In the genomic region with DNA sequence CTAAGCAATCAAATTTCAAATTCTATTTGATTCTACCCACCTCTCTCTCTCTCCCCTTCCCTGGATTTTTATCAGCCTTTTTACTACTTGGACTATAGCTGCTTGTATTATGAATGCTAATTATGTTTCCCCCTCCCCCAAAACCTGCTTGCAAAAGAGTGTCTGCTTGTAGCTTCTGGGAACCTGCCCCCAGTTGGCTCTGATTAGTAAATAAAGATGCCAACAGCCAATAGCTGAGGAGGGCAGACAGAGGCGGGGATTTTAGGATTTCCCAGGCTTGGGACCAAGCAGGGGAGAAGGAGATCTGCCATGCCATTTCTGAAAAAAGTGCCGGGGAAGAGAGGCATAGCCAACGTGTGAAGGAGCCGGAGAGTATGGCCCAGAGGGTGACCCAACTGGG, we compare ENCODE assay signal across 26 mouse cellular contexts.
DNase-seq lines count a peak whose midpoint lies in the region; ATAC-seq and TF ChIP-seq lines count a peak whose summit lies in the region.
"Had no signal": no experiment of that assay in that cellular context is flagged by ENCODE, and none has a peak within 500 bp of the region (broad histone marks: within the 10 kb centered on the region; RNA-seq: fewer than 3 reads in every experiment).

No protein-coding gene starts in this region.

- no peak overlapping the region for H3K4me3 ChIP-seq in forebrain, embryonic 13.5 days
- H3K4me3 ChIP-seq in forebrain, embryonic 12.5 days (replicated peaks), result no peak overlapping the region
- H3K4me3 ChIP-seq in forebrain, embryonic 16.5 days (replicated peaks; ENCODE audit: low read length), result no peak overlapping the region
- H3K4me3 ChIP-seq in forebrain, embryonic 11.5 days (ENCODE audit: low read depth, low read length), result no peak overlapping the region
- H3K4me3 ChIP-seq in midbrain, embryonic 16.5 days (ENCODE audit: low read depth, low read length), result no peak overlapping the region
- no peak overlapping the region for H3K4me3 ChIP-seq in midbrain, embryonic 15.5 days
- no peak overlapping the region for H3K4me3 ChIP-seq in thymus, adult 2 months (ENCODE audit: control insufficient read depth, insufficient read depth, low read length)
- H3K4me3 ChIP-seq: embryonic facial prominence, embryonic 12.5 days; embryonic facial prominence, embryonic 15.5 days; heart, adult 2 months; heart, embryonic 10.5 days; heart, embryonic 13.5 days; hindbrain, embryonic 15.5 days; intestine, embryonic 15.5 days had no signal

- no peak for TF ChIP-seq POLR2A in thymus, adult 2 months (IDR thresholded peaks at IDR 0.05; ENCODE audit: control insufficient read depth, extremely low read depth, insufficient read depth, low read length, poor library complexity)

- H3K4me1 ChIP-seq in forebrain, embryonic 13.5 days, result peaks cover 7% of the 10 kb centered on the region; the same call in 1 of the 2 replicates
- peaks cover 8% of the 10 kb centered on the region for H3K4me1 ChIP-seq in forebrain, embryonic 12.5 days
- H3K4me1 ChIP-seq in forebrain, embryonic 16.5 days (replicated peaks; ENCODE audit: control insufficient read depth, insufficient read depth, low read length), result peaks cover 14% of the 10 kb centered on the region
- no peaks in the 10 kb centered on the region for H3K4me1 ChIP-seq in forebrain, embryonic 11.5 days (replicated peaks; ENCODE audit: control insufficient read depth, insufficient read depth, low read length)
- H3K4me1 ChIP-seq in midbrain, embryonic 16.5 days (ENCODE audit: control insufficient read depth, insufficient read depth, low read length), result no peaks in the 10 kb centered on the region; the same call in 1 of the 2 replicates
- no peaks in the 10 kb centered on the region for H3K4me1 ChIP-seq in midbrain, embryonic 15.5 days
- no peaks in the 10 kb centered on the region for H3K4me1 ChIP-seq in thymus, adult 2 months (replicated peaks; ENCODE audit: control insufficient read depth, insufficient read depth, low read length)
- H3K4me1 ChIP-seq: embryonic facial prominence, embryonic 12.5 days; embryonic facial prominence, embryonic 15.5 days; hindbrain, embryonic 15.5 days; intestine, embryonic 15.5 days had no signal

- H3K9ac ChIP-seq in forebrain, embryonic 13.5 days, result no peak overlapping the region
- H3K9ac ChIP-seq in forebrain, embryonic 12.5 days, result no peak overlapping the region
- no peak overlapping the region for H3K9ac ChIP-seq in forebrain, embryonic 16.5 days (replicated peaks; ENCODE audit: low read depth, low read length)
- no peak overlapping the region for H3K9ac ChIP-seq in forebrain, embryonic 11.5 days (ENCODE audit: low read length)
- H3K9ac ChIP-seq in midbrain, embryonic 16.5 days (ENCODE audit: low read depth, low read length), result no peak overlapping the region
- no peak overlapping the region for H3K9ac ChIP-seq in midbrain, embryonic 15.5 days
- H3K9ac ChIP-seq: embryonic facial prominence, embryonic 12.5 days; embryonic facial prominence, embryonic 15.5 days; heart, embryonic 13.5 days; hindbrain, embryonic 15.5 days; intestine, embryonic 15.5 days had no signal

- no peaks in the 10 kb centered on the region for H3K27me3 ChIP-seq in forebrain, embryonic 13.5 days
- no peaks in the 10 kb centered on the region for H3K27me3 ChIP-seq in forebrain, embryonic 12.5 days
- no peaks in the 10 kb centered on the region for H3K27me3 ChIP-seq in forebrain, embryonic 16.5 days (replicated peaks; ENCODE audit: control insufficient read depth, insufficient read depth, low read length)
- H3K27me3 ChIP-seq in forebrain, embryonic 11.5 days (ENCODE audit: control insufficient read depth, insufficient read depth, low read length), result no peaks in the 10 kb centered on the region
- no peaks in the 10 kb centered on the region for H3K27me3 ChIP-seq in midbrain, embryonic 16.5 days (ENCODE audit: control insufficient read depth, insufficient read depth, low read depth, low read length)
- H3K27me3 ChIP-seq in midbrain, embryonic 15.5 days (replicated peaks), result no peaks in the 10 kb centered on the region
- H3K27me3 ChIP-seq in thymus, adult 2 months (ENCODE audit: control insufficient read depth, insufficient read depth, low read length), result no peaks in the 10 kb centered on the region
- H3K27me3 ChIP-seq: embryonic facial prominence, embryonic 12.5 days; embryonic facial prominence, embryonic 15.5 days; hindbrain, embryonic 15.5 days; intestine, embryonic 15.5 days had no signal

- no peaks in the 10 kb centered on the region for H3K9me3 ChIP-seq in forebrain, embryonic 13.5 days (replicated peaks)
- H3K9me3 ChIP-seq in forebrain, embryonic 12.5 days, result no peaks in the 10 kb centered on the region
- no peaks in the 10 kb centered on the region for H3K9me3 ChIP-seq in forebrain, embryonic 16.5 days (ENCODE audit: control insufficient read depth, low read length)
- no peaks in the 10 kb centered on the region for H3K9me3 ChIP-seq in forebrain, embryonic 11.5 days (ENCODE audit: control insufficient read depth, low read length)
- H3K9me3 ChIP-seq in midbrain, embryonic 16.5 days (replicated peaks; ENCODE audit: control insufficient read depth, low read length, poor library complexity, severe bottlenecking), result no peaks in the 10 kb centered on the region
- H3K9me3 ChIP-seq in midbrain, embryonic 15.5 days, result no peaks in the 10 kb centered on the region
- H3K9me3 ChIP-seq: embryonic facial prominence, embryonic 15.5 days; G1E; heart, embryonic 10.5 days; heart, embryonic 13.5 days; hindbrain, embryonic 15.5 days; intestine, embryonic 15.5 days had no signal

- ATAC-seq in forebrain, embryonic 13.5 days, result 0 out of 2 replicates have a peak, but pooled peaks have one; percentile 45
- ATAC-seq in forebrain, embryonic 12.5 days (ENCODE audit: low FRiP score), result no peak
- ATAC-seq in forebrain, embryonic 16.5 days, result peak; percentile 83
- no peak for ATAC-seq in forebrain, embryonic 11.5 days (replicated peaks; ENCODE audit: low FRiP score)
- peak; percentile 21; the same call in 1 of the 2 replicates for ATAC-seq in midbrain, embryonic 16.5 days
- no peak for ATAC-seq in midbrain, embryonic 15.5 days (replicated peaks)
- ATAC-seq: intestine, embryonic 15.5 days; Patski had no signal

- no peak overlapping the region for H3K4me2 ChIP-seq in forebrain, embryonic 13.5 days
- H3K4me2 ChIP-seq in forebrain, embryonic 12.5 days, result no peak overlapping the region
- no peak overlapping the region for H3K4me2 ChIP-seq in forebrain, embryonic 16.5 days (ENCODE audit: low read length)
- no peak overlapping the region for H3K4me2 ChIP-seq in forebrain, embryonic 11.5 days (ENCODE audit: low read depth, low read length, severe bottlenecking)
- no peak overlapping the region for H3K4me2 ChIP-seq in midbrain, embryonic 16.5 days (ENCODE audit: low read length)
- no peak overlapping the region for H3K4me2 ChIP-seq in midbrain, embryonic 15.5 days
- H3K4me2 ChIP-seq: embryonic facial prominence, embryonic 12.5 days; embryonic facial prominence, embryonic 15.5 days; heart, embryonic 13.5 days; hindbrain, embryonic 15.5 days; intestine, embryonic 15.5 days had no signal

- 30% methylated on average over 4 of the region's 4 CpGs for WGBS in forebrain, embryonic 13.5 days
- WGBS in forebrain, embryonic 12.5 days, result 42% methylated on average over 4 of the region's 4 CpGs
- WGBS in forebrain, embryonic 16.5 days, result 26% methylated on average over 4 of the region's 4 CpGs
- 36% methylated on average over 4 of the region's 4 CpGs for WGBS in forebrain, embryonic 11.5 days
- 36% methylated on average over 4 of the region's 4 CpGs for WGBS in midbrain, embryonic 16.5 days
- 35% methylated on average over 4 of the region's 4 CpGs for WGBS in midbrain, embryonic 15.5 days
- 73% methylated on average over 4 of the region's 4 CpGs for WGBS in thymus, adult 2 months

- no peaks in the 10 kb centered on the region for H3K36me3 ChIP-seq in forebrain, embryonic 13.5 days (ENCODE audit: poor library complexity, severe bottlenecking)
- no peaks in the 10 kb centered on the region for H3K36me3 ChIP-seq in forebrain, embryonic 12.5 days (replicated peaks)
- H3K36me3 ChIP-seq in forebrain, embryonic 16.5 days (ENCODE audit: control insufficient read depth, insufficient read depth), result no peaks in the 10 kb centered on the region
- no peaks in the 10 kb centered on the region for H3K36me3 ChIP-seq in forebrain, embryonic 11.5 days (ENCODE audit: control insufficient read depth, insufficient read depth, low read length)
- H3K36me3 ChIP-seq in midbrain, embryonic 16.5 days (ENCODE audit: control insufficient read depth, insufficient read depth, low read length), result no peaks in the 10 kb centered on the region
- no peaks in the 10 kb centered on the region for H3K36me3 ChIP-seq in midbrain, embryonic 15.5 days (replicated peaks)
- H3K36me3 ChIP-seq in thymus, adult 2 months (ENCODE audit: control insufficient read depth, insufficient read depth, low read length), result no peaks in the 10 kb centered on the region
- H3K36me3 ChIP-seq: embryonic facial prominence, embryonic 12.5 days; embryonic facial prominence, embryonic 15.5 days; G1E; heart, embryonic 10.5 days; heart, embryonic 13.5 days; hindbrain, embryonic 15.5 days; intestine, embryonic 15.5 days had no signal

- no peak for TF ChIP-seq CTCF in thymus, adult 2 months (IDR thresholded peaks at IDR 0.05; ENCODE audit: borderline replicate concordance, control insufficient read depth, extremely low read depth, insufficient read depth, low read length, poor library complexity)

- no peak for DNase-seq in forebrain, embryonic 11.5 days (ENCODE audit: low spot score)
- DNase-seq in thymus, adult 2 months, result no peak
- DNase-seq: adrenal gland, adult 2 months; adrenal gland, postnatal 14 days; B cell, adult 2 months; cerebellum, adult 9-10 months; cerebellum, postnatal 25 days; gastrocnemius, postnatal 10 days; gastrocnemius, postnatal 36 days; heart, adult 2 months; heart, postnatal 14 days; heart, postnatal 4 days; kidney, adult 11 months had no signal

- no peak overlapping the region for H3K27ac ChIP-seq in forebrain, embryonic 13.5 days
- H3K27ac ChIP-seq in forebrain, embryonic 12.5 days, result no peak overlapping the region
- no peak overlapping the region for H3K27ac ChIP-seq in forebrain, embryonic 16.5 days (ENCODE audit: low read length)
- no peak overlapping the region for H3K27ac ChIP-seq in forebrain, embryonic 11.5 days (ENCODE audit: low read depth, low read length)
- no peak overlapping the region for H3K27ac ChIP-seq in midbrain, embryonic 16.5 days (ENCODE audit: low read length)
- no peak overlapping the region for H3K27ac ChIP-seq in midbrain, embryonic 15.5 days
- no peak overlapping the region for H3K27ac ChIP-seq in thymus, adult 2 months (ENCODE audit: control insufficient read depth, insufficient read depth, low read length)
- H3K27ac ChIP-seq: embryonic facial prominence, embryonic 12.5 days; embryonic facial prominence, embryonic 15.5 days; heart, adult 2 months; heart, embryonic 10.5 days; heart, embryonic 13.5 days; hindbrain, embryonic 15.5 days; intestine, embryonic 15.5 days had no signal

Comparison
In these comparisons a context has a peak if more than half of its experiments do, and no peak if none do; other contexts are left out.
1. ATAC-seq: peak in forebrain, embryonic 13.5 days (single experiment), forebrain, embryonic 16.5 days (single experiment) and midbrain, embryonic 16.5 days (single experiment); none in forebrain, embryonic 12.5 days (single experiment), forebrain, embryonic 11.5 days (single experiment) and midbrain, embryonic 15.5 days (single experiment).